Mouse (Mus musculus) intestine, embryonic 14.5 days (tissue): ENCODE measurements around the gene Abr. TPM values are rescaled to one million over a fixed set of nuclear protein-coding genes. Genes with fewer than 3 reads are reported as not detected.

Experiments used
- ATAC-seq: fragments of 200-750 bp; cut with Nextera tagmentation; replicated peaks from 2 replicates; pipeline ENCODE4 v1.8.0; 2017; ENCODE audit warnings: low read depth, moderate number of reproducible peaks, moderate TSS enrichment, moderate library complexity; ENCODE audit not compliant: low FRiP score, low TSS enrichment
- DNase-seq: peaks from one replicate; pipeline ENCODE4 v3.0.0-alpha.2; 2018; ENCODE audit warnings: low spot score
- H3K27ac ChIP-seq: fragments of 300-500 bp; sonication (generic); 2 replicates; pipeline ENCODE4 v1.5.1; 2014; ENCODE audit warnings: low read depth, mild to moderate bottlenecking, control low read depth
- H3K27me3 ChIP-seq: fragments of 300-500 bp; sonication (generic); replicated peaks from 2 replicates; pipeline ENCODE4 v1.6.1; 2014; ENCODE audit warnings: low read length, control low read depth; ENCODE audit not compliant: control insufficient read depth, insufficient read depth
- H3K36me3 ChIP-seq: fragments of 300-500 bp; sonication (generic); 2 replicates; pipeline ENCODE4 v1.6.1; 2014; ENCODE audit warnings: low read length, control low read depth; ENCODE audit not compliant: control insufficient read depth, insufficient read depth
- H3K4me1 ChIP-seq: fragments of 300-500 bp; sonication (generic); replicated peaks from 2 replicates; pipeline ENCODE4 v1.6.1; 2014; ENCODE audit warnings: low read length, control low read depth, mixed read lengths; ENCODE audit not compliant: control insufficient read depth, insufficient read depth
- H3K4me2 ChIP-seq: fragments of 300-500 bp; sonication (generic); 2 replicates; pipeline ENCODE4 v1.6.1; 2014; ENCODE audit warnings: low read length
- H3K4me3 ChIP-seq: fragments of 300-500 bp; sonication (generic); 2 replicates; pipeline ENCODE4 v1.5.1; 2014; ENCODE audit warnings: low read depth, low read length, control low read depth, mixed read lengths
- H3K9ac ChIP-seq: fragments of 300-500 bp; sonication (generic); 2 replicates; pipeline ENCODE4 v1.6.1; 2014; ENCODE audit warnings: mild to moderate bottlenecking, low read length
- H3K9me3 ChIP-seq: fragments of 300-500 bp; sonication (generic); 2 replicates; pipeline ENCODE4 v1.6.1; 2016; ENCODE audit warnings: low read length, control low read depth; ENCODE audit not compliant: control insufficient read depth
- WGBS: fragments of 180-500 bp; shearing (Covaris S2); extraction: QIAGEN DNeasy Blood & Tissue Kit; methylation state at CpG from one replicate; pipeline ENCODE4 v1.1.7; 2014; 5-methylcytosine and 5-hydroxymethylcytosine counted together
- polyA plus RNA-seq: library from polyadenylated mRNA; unstranded; fragments of >200 nt; fragmentation: Nextera tagmentation; extraction: Ambion mirVana; gene quantifications from 2 replicates; pipeline ENCODE4 v1.2.1, GENCODE M21; 2014

The Abr gene
- polyA plus RNA-seq, 1 experiment from 2014 or later = 44.3 TPM

DNA sequence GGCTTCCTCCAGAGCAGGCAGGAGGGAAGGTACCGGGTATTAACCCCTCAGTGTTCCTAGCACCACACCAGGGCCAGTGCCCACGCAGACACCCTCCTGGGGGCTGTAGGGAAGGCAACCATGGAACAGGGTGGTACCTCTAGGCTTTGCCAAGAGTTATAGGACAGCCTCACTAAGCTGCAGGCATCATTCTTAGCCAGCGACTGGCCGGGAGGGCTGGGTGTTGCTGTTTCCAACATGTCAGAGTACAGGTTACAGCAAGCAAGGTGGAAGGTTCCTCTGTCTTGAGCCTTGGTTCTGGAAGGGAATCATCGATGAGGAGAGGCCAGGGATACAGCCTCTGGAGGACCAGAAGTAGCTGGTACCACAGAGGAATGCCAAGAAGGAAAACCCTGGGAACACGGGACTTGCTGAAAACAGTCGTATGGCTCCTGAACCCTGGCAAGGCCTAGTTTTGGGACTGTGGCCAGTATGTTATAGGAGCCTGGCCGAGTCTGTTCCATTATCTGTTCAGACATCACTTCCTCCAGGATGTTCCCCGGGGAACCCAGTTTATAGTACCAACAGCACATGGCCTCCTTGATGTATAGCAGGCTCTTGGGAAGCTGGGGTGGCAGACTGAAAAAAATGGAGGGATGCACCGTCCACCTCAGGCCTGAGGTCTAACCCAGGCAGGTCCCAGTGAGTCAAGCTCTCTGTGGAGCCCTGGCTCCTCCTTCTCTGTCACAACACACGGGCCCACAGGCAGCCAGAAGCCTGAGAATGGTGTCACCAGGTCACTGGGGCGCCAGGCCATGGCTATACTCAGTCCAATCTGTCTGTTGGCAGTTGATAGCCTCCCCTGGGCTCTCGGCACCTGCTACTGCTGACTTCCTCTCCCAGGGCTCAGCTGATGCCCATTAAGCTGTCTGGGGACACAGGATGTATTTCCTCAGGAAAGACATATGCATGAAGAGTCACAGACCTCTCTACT is 112.1 kb downstream of the Abr start:
- Histone ChIP-seq H3K9me3 (no peaks in the 10 kb centered on the region), H3K4me1 (peaks cover 14% of the 10 kb centered on the region), H3K9ac (no peak overlapping the region), H3K4me3 (no peak overlapping the region), H3K36me3 (no peaks in the 10 kb centered on the region), H3K27me3 (no peaks in the 10 kb centered on the region), H3K27ac (no peak overlapping the region), H3K4me2 (no peak overlapping the region)
- WGBS = 71% methylated on average over 13 of the region's 13 CpGs
- no peak for ATAC-seq
- DNase-seq = no peak

DNA sequence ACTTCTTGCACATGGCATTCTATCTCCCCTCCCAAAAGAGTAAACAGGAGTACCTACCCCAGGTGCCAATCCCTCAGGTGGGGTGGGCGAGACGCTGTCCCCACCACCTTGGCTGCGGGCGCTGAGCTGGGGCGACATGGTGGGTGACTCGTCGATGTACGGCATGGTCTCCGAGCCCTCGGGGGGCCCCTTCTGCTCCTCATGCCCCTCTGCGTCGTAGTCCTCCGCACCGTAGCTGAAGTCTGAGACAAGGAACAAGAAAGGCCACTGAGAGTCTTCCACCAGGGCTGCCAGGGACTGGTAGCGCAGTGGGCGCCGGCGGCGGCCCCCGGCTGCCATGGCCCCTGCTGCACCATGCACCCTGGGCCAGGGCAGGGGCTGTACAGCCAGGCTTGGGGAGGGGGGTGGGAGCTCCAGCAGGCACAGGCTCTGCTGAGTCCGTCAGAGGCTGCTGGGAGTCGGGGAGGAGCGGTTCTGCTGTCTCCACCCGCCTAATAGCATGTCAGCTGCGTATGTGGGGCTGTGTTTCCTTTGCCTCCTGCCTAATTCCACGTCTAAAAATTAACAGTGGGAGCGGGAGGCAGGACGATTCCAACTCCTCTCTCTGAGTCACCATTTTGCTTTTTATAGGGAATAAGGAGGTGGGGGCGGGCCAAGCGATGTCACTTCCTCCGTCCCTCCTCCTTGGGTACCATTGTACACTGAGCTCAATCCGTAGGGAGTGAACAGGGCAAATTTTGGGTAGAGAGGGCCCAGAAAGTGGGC is 113.1 kb downstream of the Abr start:
- no peak overlapping the region for H3K4me3 ChIP-seq
- no peaks in the 10 kb centered on the region for H3K9me3 ChIP-seq
- no peaks in the 10 kb centered on the region for H3K27me3 ChIP-seq
- no peak for ATAC-seq
- H3K36me3 ChIP-seq = no peaks in the 10 kb centered on the region
- WGBS = 91% methylated on average over 32 of the region's 32 CpGs
- H3K9ac ChIP-seq = no peak overlapping the region
- H3K4me2 ChIP-seq = no peak overlapping the region
- no peak for DNase-seq
- H3K4me1 ChIP-seq = peaks cover 14% of the 10 kb centered on the region
- H3K27ac ChIP-seq = no peak overlapping the region

DNA sequence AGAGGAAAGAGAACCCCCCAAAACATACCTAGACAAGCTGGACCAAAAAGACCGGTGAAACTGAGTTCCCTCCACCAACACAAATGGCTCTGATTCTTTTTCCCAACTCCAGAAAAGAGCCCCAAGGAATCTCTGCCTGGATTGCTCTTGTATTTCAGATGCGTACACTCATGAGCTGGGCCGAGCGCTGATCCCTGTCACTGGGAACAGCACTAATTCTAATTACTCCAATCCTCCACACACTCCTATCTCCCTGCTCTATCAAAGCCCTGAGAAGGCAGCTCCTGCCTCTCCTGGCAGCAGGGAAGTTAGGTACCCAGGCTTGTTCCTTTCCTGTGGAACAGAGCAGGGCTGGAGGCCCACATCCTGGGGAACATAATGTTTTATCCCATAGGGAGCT is 114.0 kb downstream of the Abr start:
- H3K36me3 ChIP-seq = no peaks in the 10 kb centered on the region
- no peak for ATAC-seq
- WGBS = 94% methylated on average over 4 of the region's 4 CpGs
- H3K4me1 ChIP-seq = peaks cover 14% of the 10 kb centered on the region
- no peaks in the 10 kb centered on the region for H3K27me3 ChIP-seq
- DNase-seq = no peak
- no peak overlapping the region for H3K9ac ChIP-seq
- H3K27ac ChIP-seq = no peak overlapping the region
- H3K4me3 ChIP-seq = no peak overlapping the region
- H3K9me3 ChIP-seq = no peaks in the 10 kb centered on the region
- no peak overlapping the region for H3K4me2 ChIP-seq

- no peaks in the 10 kb centered on the region for H3K27me3 ChIP-seq
- H3K9ac ChIP-seq = no peak overlapping the region
- no peak overlapping the region for H3K4me3 ChIP-seq
- no peak overlapping the region for H3K4me2 ChIP-seq
- H3K36me3 ChIP-seq = no peaks in the 10 kb centered on the region
- ATAC-seq (no peak), DNase-seq (no peak)
- no peak overlapping the region for H3K27ac ChIP-seq
- H3K4me1 ChIP-seq = peaks cover 14% of the 10 kb centered on the region
- no peaks in the 10 kb centered on the region for H3K9me3 ChIP-seq
- 85% methylated on average over 8 of the region's 8 CpGs for WGBS
These were observed 114.6 kb downstream of the Abr start for GRCm38 (mm10) chr11:76507302-76508124.

- no peak overlapping the region for H3K4me2 ChIP-seq
- H3K36me3 ChIP-seq = no peaks in the 10 kb centered on the region
- H3K27me3 ChIP-seq = no peaks in the 10 kb centered on the region
- H3K4me3 ChIP-seq = no peak overlapping the region
- 63% methylated on average over 5 of the region's 5 CpGs for WGBS
- no peak overlapping the region for H3K27ac ChIP-seq
- ATAC-seq = no peak; the same call in 1 of the 2 replicates
- H3K9me3 ChIP-seq = no peaks in the 10 kb centered on the region
- peaks cover 8% of the 10 kb centered on the region for H3K4me1 ChIP-seq
- DNase-seq = peak; percentile 69
- H3K9ac ChIP-seq = no peak overlapping the region
These were observed 115.4 kb downstream of the Abr start for GRCm38 (mm10) chr11:76506514-76507228.

- no peak for DNase-seq
- H3K27ac ChIP-seq = no peak overlapping the region
- H3K36me3 ChIP-seq = no peaks in the 10 kb centered on the region
- H3K27me3 ChIP-seq = no peaks in the 10 kb centered on the region
- H3K4me2 ChIP-seq = no peak overlapping the region
- no peaks in the 10 kb centered on the region for H3K4me1 ChIP-seq
- no peak for ATAC-seq
- no peak overlapping the region for H3K9ac ChIP-seq
- WGBS = 94% methylated on average over 1 of the region's 1 CpGs
- no peak overlapping the region for H3K4me3 ChIP-seq
- no peaks in the 10 kb centered on the region for H3K9me3 ChIP-seq
These were observed 117.0 kb downstream of the Abr start for GRCm38 (mm10) chr11:76505106-76505505.

DNA sequence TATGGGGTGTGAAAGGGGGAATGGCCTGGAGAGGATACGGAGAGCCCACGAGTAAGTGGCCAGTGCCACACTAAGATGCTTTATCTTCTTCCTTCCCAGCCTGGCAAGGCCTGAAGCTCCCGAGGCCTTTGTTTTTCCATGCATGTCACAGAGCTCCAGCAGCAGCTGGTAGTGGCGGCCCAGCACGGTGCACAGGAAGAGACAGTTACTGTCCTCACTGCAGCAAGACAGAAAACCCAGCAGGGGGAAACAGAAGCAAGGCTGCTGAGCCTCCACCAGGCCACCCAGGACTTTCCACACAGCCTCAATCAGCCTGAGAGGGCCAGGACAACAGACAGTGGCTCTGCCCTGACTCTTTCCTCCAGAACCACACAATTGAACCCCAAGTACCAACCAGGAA is 118.1 kb downstream of the Abr start:
- no peak overlapping the region for H3K4me2 ChIP-seq
- no peak overlapping the region for H3K9ac ChIP-seq
- ATAC-seq (no peak), DNase-seq (no peak)
- no peaks in the 10 kb centered on the region for H3K9me3 ChIP-seq
- H3K27me3 ChIP-seq = no peaks in the 10 kb centered on the region
- WGBS = 54% methylated on average over 5 of the region's 5 CpGs
- no peak overlapping the region for H3K27ac ChIP-seq
- H3K4me1 ChIP-seq = no peaks in the 10 kb centered on the region
- H3K4me3 ChIP-seq = no peak overlapping the region
- H3K36me3 ChIP-seq = no peaks in the 10 kb centered on the region

DNA sequence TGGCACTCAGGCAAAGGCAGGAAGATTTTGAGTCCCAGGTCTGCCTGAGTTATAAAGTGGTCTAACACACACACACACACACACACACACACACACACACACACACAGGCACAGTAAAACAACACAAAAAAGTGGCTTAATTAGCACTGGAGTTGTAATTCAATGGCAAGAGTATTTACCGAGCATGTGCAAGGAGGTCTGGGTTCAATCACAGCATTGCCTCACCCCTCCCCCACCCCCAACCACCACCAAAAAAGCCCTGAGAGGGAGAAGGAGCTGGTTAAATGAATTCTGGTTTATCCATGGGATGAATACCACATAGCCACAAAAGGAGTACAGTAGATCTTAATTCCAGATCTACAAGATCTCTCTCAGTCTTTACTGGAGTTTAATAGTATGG is 122.1 kb downstream of the Abr start:
- peaks cover 14% of the 10 kb centered on the region for H3K4me1 ChIP-seq
- no peaks in the 10 kb centered on the region for H3K36me3 ChIP-seq
- WGBS = 35% methylated on average over 1 of the region's 1 CpGs
- H3K4me2 ChIP-seq = no peak overlapping the region
- no peak for ATAC-seq
- no peaks in the 10 kb centered on the region for H3K9me3 ChIP-seq
- DNase-seq = no peak
- H3K9ac ChIP-seq = no peak overlapping the region
- H3K27ac ChIP-seq = no peak overlapping the region
- no peak overlapping the region for H3K4me3 ChIP-seq
- H3K27me3 ChIP-seq = no peaks in the 10 kb centered on the region
